Mouse (Mus musculus) forebrain, embryonic 14.5 days (tissue): Measurements from ENCODE around the gene Pdha1. TPM values are rescaled to one million over a fixed set of nuclear protein-coding genes. Genes with fewer than 3 reads are reported as not detected.
A peak's percentile ranks its signal among the peaks of the same experiment; 100 is the strongest.

Experiments used
- ATAC-seq: fragments of 200-750 bp; cut with Nextera tagmentation; 2 replicates; pipeline ENCODE4 v1.8.0; 2017; ENCODE audit warnings: mild to moderate bottlenecking, moderate library complexity
- DNase-seq: peaks from one replicate; pipeline ENCODE4 v3.0.0-alpha.2; 2015; ENCODE audit warnings: low spot score
- H3K27ac ChIP-seq: fragments of 300-500 bp; sonication (generic); 2 replicates; pipeline ENCODE4 v1.5.1; 2014; ENCODE audit warnings: low read depth, mild to moderate bottlenecking, control low read depth, low read length, moderate library complexity
- H3K27me3 ChIP-seq: fragments of 300-500 bp; sonication (generic); replicated peaks from 2 replicates; pipeline ENCODE4 v1.6.1; 2014; ENCODE audit warnings: low read length, control low read depth, mixed read lengths; ENCODE audit not compliant: control insufficient read depth, insufficient read depth
- H3K36me3 ChIP-seq: fragments of 300-500 bp; sonication (generic); 2 replicates; pipeline ENCODE4 v1.6.1; 2014; ENCODE audit warnings: low read length, control low read depth; ENCODE audit not compliant: control insufficient read depth, insufficient read depth
- H3K4me1 ChIP-seq: fragments of 300-500 bp; sonication (generic); 2 replicates; pipeline ENCODE4 v1.6.1; 2014; ENCODE audit warnings: antibody characterized with exemption, low read length, control low read depth; ENCODE audit not compliant: control insufficient read depth, insufficient read depth
- H3K4me2 ChIP-seq: fragments of 300-500 bp; sonication (generic); 2 replicates; pipeline ENCODE4 v1.6.1; 2014; ENCODE audit warnings: mild to moderate bottlenecking, control low read depth, low read length
- H3K4me3 ChIP-seq: fragments of 300-500 bp; sonication (generic); 2 replicates; pipeline ENCODE4 v1.5.1; 2014; ENCODE audit warnings: low read depth, low read length, control low read depth
- H3K9ac ChIP-seq: fragments of 300-500 bp; sonication (generic); 2 replicates; pipeline ENCODE4 v1.6.1; 2014; ENCODE audit warnings: mild to moderate bottlenecking, low read length, control low read depth, moderate library complexity
- H3K9me3 ChIP-seq: fragments of 300-500 bp; sonication (generic); replicated peaks from 2 replicates; pipeline ENCODE4 v1.6.1; 2016; ENCODE audit warnings: low read length, control low read depth, mixed read lengths; ENCODE audit not compliant: control insufficient read depth
- WGBS: fragments of 180-500 bp; shearing (Covaris S2); extraction: QIAGEN DNeasy Blood & Tissue Kit; methylation state at CpG from one replicate; pipeline ENCODE4 v1.1.7; 2014; 5-methylcytosine and 5-hydroxymethylcytosine counted together
- polyA plus RNA-seq: library from polyadenylated mRNA; unstranded; fragments of >200 nt; fragmentation: Nextera tagmentation; extraction: Ambion mirVana; gene quantifications from 2 replicates; pipeline ENCODE4 v1.2.1, GENCODE M21; 2014

Pdha1 gene
- polyA plus RNA-seq, 1 experiment from 2014 or later, result 107 TPM

GRCm38 (mm10) chrX:160146806-160147205 lies 8.6 kb upstream of the Pdha1 start:
- H3K4me3 ChIP-seq, result no peak overlapping the region
- ATAC-seq, result no peak
- H3K4me2 ChIP-seq, result no peak overlapping the region
- H3K9ac ChIP-seq, result no peak overlapping the region
- no peak overlapping the region for H3K27ac ChIP-seq
- no peaks in the 10 kb centered on the region for H3K9me3 ChIP-seq
- no peaks in the 10 kb centered on the region for H3K36me3 ChIP-seq
- H3K27me3 ChIP-seq, result no peaks in the 10 kb centered on the region
- 86% methylated on average over 4 of the region's 4 CpGs for WGBS
- H3K4me1 ChIP-seq, result no peaks in the 10 kb centered on the region
- DNase-seq, result no peak

- H3K27me3 ChIP-seq, result no peaks in the 10 kb centered on the region
- H3K36me3 ChIP-seq, result no peaks in the 10 kb centered on the region
- DNase-seq, result no peak
- H3K9ac ChIP-seq, result peak overlapping the region; percentile 68
- ATAC-seq, result no peak
- 0 out of 2 replicates have a peak, but pooled peaks cover 6% of the 10 kb centered on the region for H3K4me1 ChIP-seq
- WGBS, result 34% methylated on average over 18 of the region's 18 CpGs
- H3K4me2 ChIP-seq, result peak overlapping the region; percentile 55
- no peaks in the 10 kb centered on the region for H3K9me3 ChIP-seq
- peak overlapping the region; percentile 56 for H3K4me3 ChIP-seq
- no peak overlapping the region for H3K27ac ChIP-seq
These were observed 894 bp downstream of the Pdha1 start for GRCm38 (mm10) chrX:160137177-160137860.

- peak; percentile 27 for DNase-seq
- Histone ChIP-seq H3K4me1 (0 out of 2 replicates have a peak, but pooled peaks cover 6% of the 10 kb centered on the region), H3K4me3 (no peak overlapping the region), H3K27me3 (no peaks in the 10 kb centered on the region), H3K36me3 (0 out of 2 replicates have a peak, but pooled peaks cover 3% of the 10 kb centered on the region), H3K4me2 (peak overlapping the region; percentile 55), H3K9ac (0 out of 2 replicates have a peak overlapping the region, but pooled peaks have one; percentile 5), H3K27ac (no peak overlapping the region), H3K9me3 (no peaks in the 10 kb centered on the region)
- ATAC-seq, result no peak
- WGBS, result 31% methylated on average over 5 of the region's 5 CpGs
These were observed 2.1 kb downstream of the Pdha1 start for GRCm38 (mm10) chrX:160136153-160136552.

GRCm38 (mm10) chrX:160135719-160136118 lies 2.5 kb downstream of the Pdha1 start:
- WGBS, result 37% methylated on average over 6 of the region's 6 CpGs
- Histone ChIP-seq H3K9ac (no peak overlapping the region), H3K4me1 (0 out of 2 replicates have a peak, but pooled peaks cover 6% of the 10 kb centered on the region), H3K27me3 (no peaks in the 10 kb centered on the region), H3K4me2 (peak overlapping the region; percentile 55), H3K4me3 (no peak overlapping the region), H3K27ac (no peak overlapping the region), H3K9me3 (no peaks in the 10 kb centered on the region), H3K36me3 (0 out of 2 replicates have a peak, but pooled peaks cover 5% of the 10 kb centered on the region)
- ATAC-seq (no peak), DNase-seq (peak; percentile 4)

- peaks cover 13% of the 10 kb centered on the region for H3K36me3 ChIP-seq
- H3K27ac ChIP-seq, result no peak overlapping the region
- 0 out of 2 replicates have a peak, but pooled peaks cover 6% of the 10 kb centered on the region for H3K4me1 ChIP-seq
- H3K4me2 ChIP-seq, result no peak overlapping the region
- H3K27me3 ChIP-seq, result no peaks in the 10 kb centered on the region
- H3K4me3 ChIP-seq, result no peak overlapping the region
- ATAC-seq, result no peak
- no peaks in the 10 kb centered on the region for H3K9me3 ChIP-seq
- no peak for DNase-seq
- H3K9ac ChIP-seq, result no peak overlapping the region
- WGBS, result 85% methylated on average over 11 of the region's 11 CpGs
These were observed 3.9 kb downstream of the Pdha1 start for GRCm38 (mm10) chrX:160134136-160134843.

GRCm38 (mm10) chrX:160116658-160117057 lies 21.6 kb downstream of the Pdha1 start:
- no peak overlapping the region for H3K9ac ChIP-seq
- 82% methylated on average over 3 of the region's 3 CpGs for WGBS
- no peak overlapping the region for H3K4me3 ChIP-seq
- ATAC-seq (peak; percentile 61; the same call in 1 of the 2 replicates), DNase-seq (peak; percentile 74)
- no peak overlapping the region for H3K27ac ChIP-seq
- H3K9me3 ChIP-seq, result no peaks in the 10 kb centered on the region
- H3K4me1 ChIP-seq, result no peaks in the 10 kb centered on the region
- H3K4me2 ChIP-seq, result no peak overlapping the region
- H3K36me3 ChIP-seq, result peaks cover 16% of the 10 kb centered on the region
- H3K27me3 ChIP-seq, result no peaks in the 10 kb centered on the region

GRCm38 (mm10) chrX:160116074-160116473 lies 22.1 kb downstream of the Pdha1 start:
- no peaks in the 10 kb centered on the region for H3K27me3 ChIP-seq
- ATAC-seq, result no peak
- peaks cover 13% of the 10 kb centered on the region for H3K36me3 ChIP-seq
- no peak overlapping the region for H3K4me3 ChIP-seq
- H3K4me1 ChIP-seq, result no peaks in the 10 kb centered on the region
- H3K4me2 ChIP-seq, result no peak overlapping the region
- no peak for DNase-seq
- no peak overlapping the region for H3K9ac ChIP-seq
- H3K27ac ChIP-seq, result no peak overlapping the region
- H3K9me3 ChIP-seq, result no peaks in the 10 kb centered on the region

- Histone ChIP-seq H3K27me3 (no peaks in the 10 kb centered on the region), H3K9me3 (no peaks in the 10 kb centered on the region), H3K9ac (no peak overlapping the region), H3K4me2 (no peak overlapping the region), H3K36me3 (0 out of 2 replicates have a peak, but pooled peaks cover 2% of the 10 kb centered on the region), H3K27ac (no peak overlapping the region), H3K4me3 (no peak overlapping the region), H3K4me1 (no peaks in the 10 kb centered on the region)
- ATAC-seq (no peak), DNase-seq (no peak)
- 97% methylated on average over 1 of the region's 1 CpGs for WGBS
These were observed 24.4 kb downstream of the Pdha1 start for GRCm38 (mm10) chrX:160113777-160114176.

- H3K4me1 ChIP-seq, result no peaks in the 10 kb centered on the region
- whole genome bisulfite sequencing, result 66% methylated on average over 4 of the region's 4 CpGs
- no peak overlapping the region for H3K4me3 ChIP-seq
- H3K27ac ChIP-seq, result no peak overlapping the region
- no peak overlapping the region for H3K9ac ChIP-seq
- no peak for ATAC-seq
- no peak for DNase-seq
- no peaks in the 10 kb centered on the region for H3K9me3 ChIP-seq
- H3K27me3 ChIP-seq, result no peaks in the 10 kb centered on the region
- no peaks in the 10 kb centered on the region for H3K36me3 ChIP-seq
- no peak overlapping the region for H3K4me2 ChIP-seq
These were observed 30.4 kb downstream of the Pdha1 start for GRCm38 (mm10) chrX:160107817-160108216.
